Mouse (Mus musculus) ES-Bruce4 (cell line): Measurements from ENCODE around the gene Scamp4.

Experiments
- CTCF ChIP-seq: IDR thresholded peaks from one replicate; pipeline ENCODE4 v1.8.1; 2011; ENCODE audit warnings: low read depth, low read length
- POLR2A ChIP-seq: IDR thresholded peaks from one replicate; pipeline ENCODE4 v1.8.1; 2011; ENCODE audit warnings: low read length; ENCODE audit not compliant: insufficient read depth

GRCm38 (mm10) chr10:80584642-80585552 lies 17.8 kb upstream of the Scamp4 start:
- TF ChIP-seq CTCF, result no peak
- no peak for TF ChIP-seq POLR2A
